Mouse (Mus musculus): ENCODE measurements around the gene S100g. TPM values are rescaled to one million over a fixed set of nuclear protein-coding genes. Genes with fewer than 3 reads are reported as not detected.

S100g gene
- not detected in 2 replicates for polyA plus RNA-seq (2012)

GRCm38 (mm10) chrX:162964383-162964782, at the start of gene S100g:
Gene S100g, minus strand, starts transcription at chrX:162964599.

Other genes with a start within 250 kb of the S100g start
- gene Rbbp7, start 204.2 kb downstream of the S100g start, polyA plus RNA-seq (2012): 89.7 and 127 TPM in 2 replicates
- 6.5 and 8.4 TPM in 2 replicates for gene Txlng, start 135.1 kb downstream of the S100g start, polyA plus RNA-seq (2012)
- 8.3 and 9.9 TPM in 2 replicates for gene Syap1, start 76.2 kb downstream of the S100g start, polyA plus RNA-seq (2012)
- gene Ctps2, start 63.4 kb downstream of the S100g start, polyA plus RNA-seq (2012): 4.6 and 5.2 TPM in 2 replicates